In the genomic region with DNA sequence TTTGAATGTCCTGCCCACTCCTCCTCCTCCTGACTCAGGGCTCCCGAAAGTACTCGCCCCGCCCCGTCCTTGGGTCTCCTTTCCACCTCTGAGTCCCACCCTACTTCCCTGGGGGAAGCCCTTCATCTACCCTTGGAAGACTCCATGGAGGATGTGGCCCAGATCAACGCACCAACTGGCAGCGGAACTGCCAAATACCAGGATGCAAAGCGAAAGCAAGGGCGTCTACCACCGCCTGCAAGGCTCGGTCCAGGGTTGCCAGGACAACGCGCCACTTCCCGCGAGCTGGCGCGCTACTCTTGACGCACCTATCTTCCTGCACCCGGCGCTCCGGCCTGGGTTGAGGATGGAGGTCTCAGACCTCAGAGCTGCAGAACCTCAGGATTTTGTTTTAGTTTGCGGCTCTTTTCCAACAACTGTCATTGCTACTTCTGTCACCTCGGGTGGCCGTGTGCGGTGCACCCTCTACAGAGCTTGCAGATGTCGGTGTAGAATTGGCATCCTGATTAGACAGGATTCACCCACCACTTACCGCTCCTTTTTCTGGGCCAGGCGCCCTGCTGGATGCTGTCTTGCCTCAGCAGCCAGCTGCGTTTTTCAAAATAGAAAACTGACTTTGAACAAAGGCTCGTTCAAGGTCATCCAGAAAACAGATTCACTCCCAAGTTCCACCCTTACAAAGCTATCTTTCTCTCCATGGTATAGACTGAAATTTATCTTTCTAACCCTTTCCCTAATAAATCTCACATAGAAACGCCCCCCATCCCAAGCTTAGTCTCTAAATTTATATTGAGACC, we compare ENCODE assay signal across 8 mouse cellular contexts. TPM values are rescaled to one million over a fixed set of nuclear protein-coding genes. Genes with fewer than 3 reads are reported as not detected.
DNase-seq lines count a peak whose midpoint lies in the region; ATAC-seq and TF ChIP-seq lines count a peak whose summit lies in the region.

A gene (minus strand): TSS at position 747 of the 797 bp plus-strand sequence.

- peak within 1 kb of the TSS; percentile 74 for H3K4me2 ChIP-seq in hindbrain, embryonic 12.5 days (replicated peaks)

- no peaks in the 10 kb centered on the region for H3K27me3 ChIP-seq in cerebellum, adult 2 months (ENCODE audit: control insufficient read depth, insufficient read depth, low read length)
- peaks cover 9% of the 10 kb centered on the region; the same call in 1 of the 2 replicates for H3K27me3 ChIP-seq in hindbrain, embryonic 12.5 days

- peak; percentile 73 for TF ChIP-seq POLR2A in cerebellum, adult 2 months (IDR thresholded peaks at IDR 0.05; ENCODE audit: borderline replicate concordance, insufficient read depth, low read length)

- H3K36me3 ChIP-seq in hindbrain, embryonic 12.5 days, result no peaks in the 10 kb centered on the region

- ATAC-seq in frontal cortex, adult (ENCODE audit: low TSS enrichment), result peak; percentile 80
- ATAC-seq in hindbrain, embryonic 12.5 days (ENCODE audit: low FRiP score), result peak; percentile 85

- peak within 1 kb of the TSS; percentile 73 for H3K4me3 ChIP-seq in cerebellum, adult 2 months (replicated peaks; ENCODE audit: insufficient read depth, low read depth, low read length)
- peak within 1 kb of the TSS; percentile 38 for H3K4me3 ChIP-seq in hindbrain, embryonic 12.5 days

- no peaks in the 10 kb centered on the region for H3K4me1 ChIP-seq in cerebellum, adult 2 months (ENCODE audit: control insufficient read depth, insufficient read depth, low read length)
- H3K4me1 ChIP-seq in hindbrain, embryonic 12.5 days, result peaks cover 13% of the 10 kb centered on the region

- H3K27ac ChIP-seq in cerebellum, adult 2 months (ENCODE audit: insufficient read depth, low read length), result peak within 1 kb of the TSS; percentile 82
- H3K27ac ChIP-seq in hindbrain, embryonic 12.5 days, result no peak within 1 kb of the TSS

- 3% methylated on average over 30 of the region's 30 CpGs for WGBS in cerebellum, adult 2 months
- 6% methylated on average over 30 of the region's 30 CpGs for WGBS in hindbrain, embryonic 12.5 days

- peak; percentile 99 for DNase-seq in R1 (ENCODE audit: low read depth, low spot score)
- peak; percentile 86 to 89 for DNase-seq in cerebellum, adult 2 months
- DNase-seq in layer of hippocampus, postnatal 14 days (ENCODE audit: low spot score in 2 of 2), result peak; percentile 87 to 89
- peak; percentile 68 for DNase-seq in lung, postnatal 10 days
- peak; percentile 62 for DNase-seq in ovary, postnatal 36 days (ENCODE audit: low spot score)
- DNase-seq in urinary bladder, postnatal 25 days (ENCODE audit: low spot score), result peak; percentile 24

- H3K9ac ChIP-seq in hindbrain, embryonic 12.5 days, result peak within 1 kb of the TSS; percentile 46

- H3K9me3 ChIP-seq in hindbrain, embryonic 12.5 days (replicated peaks), result no peaks in the 10 kb centered on the region

- TF ChIP-seq CTCF in cerebellum, adult 2 months (IDR thresholded peaks at IDR 0.05; ENCODE audit: borderline replicate concordance, insufficient read depth, low read depth, low read length), result no peak

RNA-seq across cellular contexts. Expression of the gene that starts here (rescaled TPM):
- 2.6 TPM in 2 replicates for polyA plus RNA-seq in cerebellum, adult 2 months (2012; rRNA removed)
- polyA plus RNA-seq in hindbrain, embryonic 12.5 days (2016; fragmentation: Nextera tagmentation; extraction: Ambion mirVana), result 0.62 and 1.4 TPM in 2 replicates
- 1 to 10 TPM; 5.0 to 5.4 TPM for total RNA-seq in layer of hippocampus, postnatal 14 days (2021)

Comparison
In these comparisons a context has a peak if more than half of its experiments do, and no peak if none do; other contexts are left out.
1. DNase-seq: peak in every context shown above with its lines; median percentile 99 in R1; 88 in layer of hippocampus, postnatal 14 days; 88 in cerebellum, adult 2 months; 68 in lung, postnatal 10 days; 62 in ovary, postnatal 36 days; 24 in urinary bladder, postnatal 25 days.